Mouse (Mus musculus) midbrain, embryonic 11.5 days (tissue): ENCODE results near the gene Slc13a3. TPM values are rescaled to one million over a fixed set of nuclear protein-coding genes. Genes with fewer than 3 reads are reported as not detected.

Source experiments
- ATAC-seq: fragments of 200-750 bp; cut with Nextera tagmentation; 2 replicates; pipeline ENCODE4 v1.8.0; 2017; ENCODE audit warnings: moderate TSS enrichment, moderate library complexity; ENCODE audit not compliant: low FRiP score
- DNase-seq: peaks from one replicate; pipeline ENCODE4 v3.0.0; 2015; ENCODE audit warnings: low spot score; ENCODE audit errors: missing footprints
- H3K27ac ChIP-seq: fragments of 300-500 bp; sonication (generic); 2 replicates; pipeline ENCODE4 v1.5.1; 2014; ENCODE audit warnings: low read depth, low read length
- H3K27me3 ChIP-seq: fragments of 300-500 bp; sonication (generic); 2 replicates; pipeline ENCODE4 v1.6.1; 2014; ENCODE audit warnings: mild to moderate bottlenecking, low read length, moderate library complexity, mixed read lengths; ENCODE audit not compliant: control insufficient read depth, insufficient read depth
- H3K36me3 ChIP-seq: fragments of 300-500 bp; sonication (generic); 2 replicates; pipeline ENCODE4 v1.6.1; 2014; ENCODE audit warnings: mild to moderate bottlenecking, low read length, moderate library complexity, mixed read lengths; ENCODE audit not compliant: control insufficient read depth, insufficient read depth
- H3K4me1 ChIP-seq: fragments of 300-500 bp; sonication (generic); 2 replicates; pipeline ENCODE4 v1.6.1; 2014; ENCODE audit warnings: low read length; ENCODE audit not compliant: control insufficient read depth, insufficient read depth
- H3K4me2 ChIP-seq: fragments of 300-500 bp; sonication (generic); 2 replicates; pipeline ENCODE4 v1.6.1; 2014; ENCODE audit warnings: mild to moderate bottlenecking, moderate library complexity
- H3K4me3 ChIP-seq: fragments of 300-500 bp; sonication (generic); 2 replicates; pipeline ENCODE4 v1.5.1; 2014; ENCODE audit warnings: low read depth, low read length
- H3K9ac ChIP-seq: fragments of 300-500 bp; sonication (generic); 2 replicates; pipeline ENCODE4 v1.6.1; 2014; ENCODE audit warnings: low read length
- H3K9me3 ChIP-seq: fragments of 300-500 bp; sonication (generic); 2 replicates; pipeline ENCODE4 v1.6.1; 2016; ENCODE audit warnings: low read length; ENCODE audit not compliant: control insufficient read depth
- WGBS: fragments of 180-500 bp; shearing (Covaris S2); extraction: QIAGEN DNeasy Blood & Tissue Kit; methylation state at CpG from one replicate; pipeline ENCODE4 v1.1.7; 2014; 5-methylcytosine and 5-hydroxymethylcytosine counted together
- polyA plus RNA-seq: library from polyadenylated mRNA; unstranded; fragments of >200 nt; fragmentation: Nextera tagmentation; extraction: Ambion mirVana; gene quantifications from 2 replicates; pipeline ENCODE4 v1.2.1, GENCODE M21; 2014

The Slc13a3 gene
- polyA plus RNA-seq, 1 experiment from 2014 or later: 2.1 TPM

- 9% methylated on average over 25 of the region's 32 CpGs for WGBS
- H3K4me2 ChIP-seq: peak within 1 kb of the TSS; percentile 48
- peak; percentile 78 for ATAC-seq
These were observed 30.5 kb upstream of the Slc13a3 start, which contains the start of gene Slc2a10 for GRCm38 (mm10) chr2:165503259-165504203. Slc2a10 (plus strand) TSS chr2:165503787.

DNA sequence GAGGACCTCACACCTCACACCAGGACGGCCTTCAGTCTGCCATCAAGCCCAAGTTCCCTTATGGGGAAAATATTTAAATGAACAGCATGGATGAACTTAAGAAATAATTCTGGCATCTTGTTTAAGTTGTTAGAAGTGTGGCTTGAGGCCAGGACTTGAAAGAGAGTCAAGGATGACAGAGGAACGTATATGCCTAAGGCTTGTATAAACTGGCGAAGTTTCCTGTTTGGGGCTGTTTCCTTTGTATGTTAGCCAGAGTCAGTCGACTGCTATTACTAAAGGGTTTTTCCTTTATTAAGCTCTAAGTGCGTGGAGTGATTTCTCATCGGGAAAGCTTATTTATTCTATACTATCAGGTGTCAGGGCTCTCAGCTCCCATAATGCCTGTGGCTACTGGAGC is 25.8 kb upstream of the Slc13a3 start:
- Histone ChIP-seq H3K9me3 (no peaks in the 10 kb centered on the region), H3K36me3 (no peaks in the 10 kb centered on the region), H3K4me3 (no peak overlapping the region), H3K27ac (no peak overlapping the region), H3K9ac (no peak overlapping the region), H3K4me2 (no peak overlapping the region), H3K27me3 (no peaks in the 10 kb centered on the region), H3K4me1 (peaks cover 12% of the 10 kb centered on the region)
- WGBS: 85% methylated on average over 6 of the region's 6 CpGs
- ATAC-seq (no peak), DNase-seq (peak; percentile 62)

More at GRCm38 (mm10) chr2:165503259-165504203, 30.5 kb upstream of the Slc13a3 start, which contains the start of gene Slc2a10:
- peak within 1 kb of the TSS; percentile 36 for H3K4me3 ChIP-seq
- peaks cover 9% of the 10 kb centered on the region for H3K4me1 ChIP-seq
- H3K36me3 ChIP-seq: no peaks in the 10 kb centered on the region
- DNase-seq: peak; percentile 89
- H3K27ac ChIP-seq: no peak within 1 kb of the TSS
- H3K9ac ChIP-seq: peak within 1 kb of the TSS; percentile 55
- no peaks in the 10 kb centered on the region for H3K9me3 ChIP-seq
- no peaks in the 10 kb centered on the region for H3K27me3 ChIP-seq

- no peak overlapping the region for H3K27ac ChIP-seq
- no peaks in the 10 kb centered on the region for H3K9me3 ChIP-seq
- no peak overlapping the region for H3K4me2 ChIP-seq
- no peak for ATAC-seq
- peaks cover 14% of the 10 kb centered on the region for H3K4me1 ChIP-seq
- 83% methylated on average over 2 of the region's 2 CpGs for WGBS
- H3K4me3 ChIP-seq: no peak overlapping the region
- no peaks in the 10 kb centered on the region for H3K36me3 ChIP-seq
- no peak overlapping the region for H3K9ac ChIP-seq
- DNase-seq: no peak
- H3K27me3 ChIP-seq: no peaks in the 10 kb centered on the region
These were observed 24.8 kb upstream of the Slc13a3 start for GRCm38 (mm10) chr2:165497706-165498275.

DNA sequence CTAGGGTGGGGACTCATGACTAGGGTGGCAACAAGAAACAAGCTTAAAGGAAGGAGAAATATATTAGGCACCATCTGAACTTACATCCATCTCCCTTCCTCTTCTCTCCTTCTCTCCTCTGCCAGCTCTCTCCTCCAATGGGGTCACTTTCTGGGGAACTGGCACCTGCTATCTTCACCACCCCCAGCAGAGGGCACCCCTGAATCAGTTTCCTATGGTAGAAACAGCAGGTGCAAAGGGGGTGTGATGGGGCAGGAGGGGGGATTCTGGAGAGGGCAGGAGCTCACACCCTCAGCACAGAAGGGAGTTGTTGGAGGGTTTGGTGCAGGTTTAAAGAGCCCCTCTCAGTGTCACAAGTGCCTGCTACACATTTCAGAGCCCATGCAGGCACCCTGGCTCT is 23.2 kb upstream of the Slc13a3 start:
- H3K4me3 ChIP-seq: no peak overlapping the region
- H3K9ac ChIP-seq: no peak overlapping the region
- DNase-seq: peak; percentile 88
- no peaks in the 10 kb centered on the region for H3K36me3 ChIP-seq
- H3K27ac ChIP-seq: no peak overlapping the region
- H3K4me2 ChIP-seq: no peak overlapping the region
- H3K27me3 ChIP-seq: no peaks in the 10 kb centered on the region
- peaks cover 22% of the 10 kb centered on the region for H3K4me1 ChIP-seq
- ATAC-seq: no peak
- no peaks in the 10 kb centered on the region for H3K9me3 ChIP-seq

GRCm38 (mm10) chr2:165494495-165494894 is 21.5 kb upstream of the Slc13a3 start:
- ATAC-seq: no peak; the same call in 1 of the 2 replicates
- Histone ChIP-seq H3K4me3 (no peak overlapping the region), H3K27ac (peak overlapping the region; percentile 75), H3K27me3 (no peaks in the 10 kb centered on the region), H3K36me3 (peaks cover 2% of the 10 kb centered on the region; the same call in 1 of the 2 replicates), H3K9me3 (no peaks in the 10 kb centered on the region), H3K4me2 (no peak overlapping the region), H3K9ac (no peak overlapping the region), H3K4me1 (peaks cover 22% of the 10 kb centered on the region)
- 52% methylated on average over 2 of the region's 2 CpGs for WGBS
- DNase-seq: peak; percentile 82

DNA sequence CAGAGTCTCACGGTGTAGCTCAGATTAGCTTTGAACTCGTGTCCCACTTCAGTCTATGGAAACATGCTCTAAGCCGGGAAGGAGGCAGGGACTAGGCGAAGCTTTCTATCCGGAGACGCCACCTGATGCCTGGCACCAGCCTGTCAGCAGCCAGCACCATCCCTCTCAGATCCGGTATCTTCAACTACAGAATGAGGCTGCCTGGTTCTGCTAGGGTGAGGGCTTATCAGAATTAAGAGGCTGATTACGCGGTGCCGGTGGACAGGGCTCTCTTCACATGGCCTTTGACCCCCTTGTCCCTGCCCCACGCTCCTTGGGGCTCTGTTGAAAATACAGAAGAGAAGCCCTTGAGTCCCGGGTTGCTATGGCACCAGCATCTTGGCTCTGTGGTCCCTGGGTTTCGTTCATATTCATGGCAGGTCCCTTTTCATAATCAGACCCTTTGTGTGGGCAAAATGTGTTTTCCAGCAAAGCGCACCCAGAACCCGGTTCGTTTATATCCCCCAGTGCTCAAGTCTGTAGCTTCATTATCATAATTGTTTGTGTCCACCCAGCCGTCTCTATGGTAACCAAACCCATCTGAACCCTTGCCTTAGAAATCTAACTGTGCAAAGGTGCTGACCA is 20.7 kb upstream of the Slc13a3 start:
- H3K4me3 ChIP-seq: peak overlapping the region; percentile 71
- DNase-seq: peak; percentile 93
- ATAC-seq: peak; percentile 71
- H3K27ac ChIP-seq: peak overlapping the region; percentile 75
- no peaks in the 10 kb centered on the region for H3K27me3 ChIP-seq
- 8% methylated on average over 17 of the region's 17 CpGs for WGBS
- H3K9me3 ChIP-seq: no peaks in the 10 kb centered on the region
- H3K4me2 ChIP-seq: peak overlapping the region; percentile 73
- H3K4me1 ChIP-seq: peaks cover 22% of the 10 kb centered on the region
- H3K36me3 ChIP-seq: peaks cover 5% of the 10 kb centered on the region; the same call in 1 of the 2 replicates
- H3K9ac ChIP-seq: peak overlapping the region; percentile 84

- Histone ChIP-seq H3K9ac (peak within 1 kb of the TSS; percentile 84), H3K4me1 (peaks cover 22% of the 10 kb centered on the region), H3K27me3 (no peaks in the 10 kb centered on the region), H3K27ac (peak within 1 kb of the TSS; percentile 75), H3K4me2 (peak within 1 kb of the TSS; percentile 73), H3K36me3 (peaks cover 5% of the 10 kb centered on the region; the same call in 1 of the 2 replicates), H3K9me3 (no peaks in the 10 kb centered on the region), H3K4me3 (peak within 1 kb of the TSS; percentile 71)
- under 1% methylated on average over 76 of the region's 84 CpGs for WGBS
- DNase-seq (peak; percentile 93), ATAC-seq (peak; percentile 81)
These were observed 19.9 kb upstream of the Slc13a3 start, which contains the start of gene Trp53rka for GRCm38 (mm10) chr2:165492648-165493553. Trp53rka (minus strand) TSS chr2:165493324.

GRCm38 (mm10) chr2:165486881-165487535 is 14.0 kb upstream of the Slc13a3 start:
- WGBS: 23% methylated on average over 8 of the region's 8 CpGs
- ATAC-seq: peak; percentile 63
- H3K27ac ChIP-seq: no peak overlapping the region

More at GRCm38 (mm10) chr2:165486881-165487535, 14.0 kb upstream of the Slc13a3 start:
- Histone ChIP-seq H3K9ac (no peak overlapping the region), H3K36me3 (peaks cover 5% of the 10 kb centered on the region; the same call in 1 of the 2 replicates), H3K9me3 (no peaks in the 10 kb centered on the region), H3K4me2 (no peak overlapping the region), H3K27me3 (no peaks in the 10 kb centered on the region), H3K4me1 (peaks cover 2% of the 10 kb centered on the region), H3K4me3 (no peak overlapping the region)
- peak; percentile 87 for DNase-seq
